Mouse (Mus musculus): ENCODE results near the gene Pole4. TPM values are rescaled to one million over a fixed set of nuclear protein-coding genes. Genes with fewer than 3 reads are reported as not detected.
"Not testable (repeated sequence)": the region's sequence is repeated elsewhere in the genome, so short reads cannot be mapped to it uniquely, and the experiment has no call there.

The Pole4 gene
- total RNA-seq, 2 experiments from 2014 or later = 14.0 to 16.5 TPM

GRCm38 (mm10) chr6:82647940-82648655 is 57.1 kb downstream of the Pole4 start:
- intact Hi-C loops (cut with DNase I) = no loop called here
- no peak for DNase-seq

- intact Hi-C loops (cut with DNase I) = no loop called here
- DNase-seq = no peak
These were observed 58.2 kb downstream of the Pole4 start for GRCm38 (mm10) chr6:82647001-82647400.

GRCm38 (mm10) chr6:82640046-82640445 is 65.1 kb downstream of the Pole4 start:
- intact Hi-C loops (cut with DNase I) = no loop called here
- no peak for DNase-seq

GRCm38 (mm10) chr6:82625331-82625730 is 79.8 kb downstream of the Pole4 start:
- intact Hi-C loops (cut with DNase I); DNase-seq: not testable (repeated sequence)

GRCm38 (mm10) chr6:82613201-82613600 is 92.0 kb downstream of the Pole4 start:
- DNase-seq = no peak
- intact Hi-C loops (cut with DNase I) = no loop called here

- intact Hi-C loops (cut with DNase I) = no loop called here
- DNase-seq = no peak
These were observed 94.1 kb downstream of the Pole4 start for GRCm38 (mm10) chr6:82611049-82611448.

- DNase-seq = no peak
- intact Hi-C loops (cut with DNase I) = no loop called here
These were observed 95.7 kb downstream of the Pole4 start for GRCm38 (mm10) chr6:82609339-82609926.

- DNase-seq = no peak
- intact Hi-C loops (cut with DNase I) = no loop called here
These were observed 96.4 kb downstream of the Pole4 start for GRCm38 (mm10) chr6:82608756-82609155.

- intact Hi-C loops (cut with DNase I) = no loop called here
- DNase-seq = no peak
These were observed 100.4 kb downstream of the Pole4 start for GRCm38 (mm10) chr6:82604791-82605190.

GRCm38 (mm10) chr6:82603665-82604064 is 101.5 kb downstream of the Pole4 start:
- no peak for DNase-seq
- intact Hi-C loops (cut with DNase I) = no loop called here

GRCm38 (mm10) chr6:82603228-82603627 is 101.9 kb downstream of the Pole4 start:
- intact Hi-C loops (cut with DNase I) = no loop called here
- DNase-seq = no peak

- DNase-seq = no peak
- intact Hi-C loops (cut with DNase I) = no loop called here
These were observed 109.6 kb downstream of the Pole4 start for GRCm38 (mm10) chr6:82595461-82596090.

- intact Hi-C loops (cut with DNase I) = no loop called here
- DNase-seq = no peak
These were observed 115.8 kb downstream of the Pole4 start for GRCm38 (mm10) chr6:82589387-82589786.

GRCm38 (mm10) chr6:82585396-82585795 is 119.8 kb downstream of the Pole4 start:
- no peak for DNase-seq
- intact Hi-C loops (cut with DNase I) = no loop called here

GRCm38 (mm10) chr6:82575445-82575844 is 129.7 kb downstream of the Pole4 start:
- DNase-seq = no peak
- intact Hi-C loops (cut with DNase I) = no loop called here

Other genes with a start within 250 kb of the Pole4 start
- 100 to 1,000 TPM; 208 to 209 TPM for gene Hk2, start 69.1 kb upstream of the Pole4 start, total RNA-seq (2021)
- gene Sema4f, start 234.4 kb upstream of the Pole4 start, total RNA-seq (2021) = under 1 TPM; 0.10 to 0.15 TPM
- gene M1ap, start 241.5 kb upstream of the Pole4 start, total RNA-seq (2021) = not detected

All from gastrocnemius, postnatal 36 days (tissue).